In genomic region chr9:120963104-120963503, GRCm38 (mm10) we compare ENCODE assay signal across 11 mouse cellular contexts. TPM values are rescaled to one million over a fixed set of nuclear protein-coding genes. Genes with fewer than 3 reads are reported as not detected.
A peak's percentile ranks its signal among the peaks of the same experiment; 100 is the strongest.
DNase-seq lines count a peak whose midpoint lies in the region; ATAC-seq and TF ChIP-seq lines count a peak whose summit lies in the region.
"Had no signal": no experiment of that assay in that cellular context is flagged by ENCODE, and none has a peak within 500 bp of the region (broad histone marks: within the 10 kb centered on the region; RNA-seq: fewer than 3 reads in every experiment).

No protein-coding gene starts in this region.

- no peak overlapping the region for H3K4me2 ChIP-seq in hindbrain, embryonic 12.5 days (replicated peaks)
- H3K4me2 ChIP-seq in midbrain, embryonic 12.5 days (replicated peaks) = no peak overlapping the region
- no peak overlapping the region for H3K4me2 ChIP-seq in midbrain, embryonic 14.5 days (ENCODE audit: low read length)
- no peak overlapping the region for H3K4me2 ChIP-seq in kidney, embryonic 14.5 days (replicated peaks; ENCODE audit: low read depth, low read length)
- no peak overlapping the region for H3K4me2 ChIP-seq in stomach, postnatal 0 days (replicated peaks; ENCODE audit: low read depth)
- H3K4me2 ChIP-seq: neural tube, embryonic 15.5 days had no signal

- H3K4me3 ChIP-seq in hindbrain, embryonic 10.5 days = no peak overlapping the region
- no peak overlapping the region for H3K4me3 ChIP-seq in hindbrain, embryonic 12.5 days
- no peak overlapping the region for H3K4me3 ChIP-seq in midbrain, embryonic 12.5 days
- H3K4me3 ChIP-seq in midbrain, embryonic 14.5 days (replicated peaks; ENCODE audit: low read depth, low read length) = no peak overlapping the region
- H3K4me3 ChIP-seq in kidney, embryonic 14.5 days (ENCODE audit: low read length) = no peak overlapping the region
- H3K4me3 ChIP-seq in stomach, postnatal 0 days (ENCODE audit: low read depth, low read length) = no peak overlapping the region
- H3K4me3 ChIP-seq: neural tube, embryonic 15.5 days had no signal

- no peaks in the 10 kb centered on the region for H3K9me3 ChIP-seq in hindbrain, embryonic 10.5 days
- no peaks in the 10 kb centered on the region for H3K9me3 ChIP-seq in hindbrain, embryonic 12.5 days (replicated peaks)
- H3K9me3 ChIP-seq in midbrain, embryonic 12.5 days = no peaks in the 10 kb centered on the region
- H3K9me3 ChIP-seq in midbrain, embryonic 14.5 days (ENCODE audit: control insufficient read depth, low read length) = no peaks in the 10 kb centered on the region
- H3K9me3 ChIP-seq in kidney, embryonic 14.5 days (ENCODE audit: control insufficient read depth, low read length) = no peaks in the 10 kb centered on the region
- no peaks in the 10 kb centered on the region for H3K9me3 ChIP-seq in stomach, postnatal 0 days (ENCODE audit: control insufficient read depth, low read length)
- H3K9me3 ChIP-seq: neural tube, embryonic 15.5 days had no signal

- DNase-seq in hindbrain, embryonic 10.5 days (ENCODE audit: low spot score) = no peak
- no peak for DNase-seq in midbrain, embryonic 14.5 days
- DNase-seq in stomach, postnatal 0 days (ENCODE audit: low spot score) = peak; percentile 39
- no peak for DNase-seq in embryo, embryonic 9.5 days (ENCODE audit: extremely low spot score)
- DNase-seq: heart, postnatal 4 days; right cerebral cortex, postnatal 4 days had no signal

- H3K27ac ChIP-seq in hindbrain, embryonic 10.5 days = peak overlapping the region; percentile 35; the same call in 1 of the 2 replicates
- H3K27ac ChIP-seq in hindbrain, embryonic 12.5 days = no peak overlapping the region
- H3K27ac ChIP-seq in midbrain, embryonic 12.5 days (replicated peaks) = peak overlapping the region; percentile 5; the same call in 1 of the 2 replicates
- H3K27ac ChIP-seq in midbrain, embryonic 14.5 days (replicated peaks; ENCODE audit: low read depth, low read length) = no peak overlapping the region
- no peak overlapping the region for H3K27ac ChIP-seq in kidney, embryonic 14.5 days (ENCODE audit: low read depth, low read length)
- H3K27ac ChIP-seq in stomach, postnatal 0 days (replicated peaks) = 0 out of 2 replicates have a peak overlapping the region, but pooled peaks have one; percentile 9
- H3K27ac ChIP-seq: macrophage; neural tube, embryonic 15.5 days had no signal

- H3K36me3 ChIP-seq in hindbrain, embryonic 10.5 days = peaks cover 98% of the 10 kb centered on the region
- H3K36me3 ChIP-seq in hindbrain, embryonic 12.5 days = peaks cover 96% of the 10 kb centered on the region
- peaks cover 99% of the 10 kb centered on the region for H3K36me3 ChIP-seq in midbrain, embryonic 12.5 days
- peaks cover 90% of the 10 kb centered on the region for H3K36me3 ChIP-seq in midbrain, embryonic 14.5 days (ENCODE audit: control insufficient read depth, insufficient read depth, low read length)
- H3K36me3 ChIP-seq in kidney, embryonic 14.5 days (ENCODE audit: control insufficient read depth, insufficient read depth, low read length) = peaks cover 97% of the 10 kb centered on the region
- H3K36me3 ChIP-seq in stomach, postnatal 0 days (ENCODE audit: control insufficient read depth, insufficient read depth, low read length) = peaks cover 35% of the 10 kb centered on the region

- no peak for TF ChIP-seq CTCF in stomach, postnatal 0 days (IDR thresholded peaks at IDR 0.05; ENCODE audit: low read depth)

- peaks cover 6% of the 10 kb centered on the region for H3K4me1 ChIP-seq in hindbrain, embryonic 10.5 days (replicated peaks)
- peaks cover 3% of the 10 kb centered on the region; the same call in 1 of the 2 replicates for H3K4me1 ChIP-seq in hindbrain, embryonic 12.5 days
- peaks cover 3% of the 10 kb centered on the region for H3K4me1 ChIP-seq in midbrain, embryonic 12.5 days
- H3K4me1 ChIP-seq in midbrain, embryonic 14.5 days (ENCODE audit: control insufficient read depth, insufficient read depth, low read length) = no peaks in the 10 kb centered on the region
- H3K4me1 ChIP-seq in kidney, embryonic 14.5 days (ENCODE audit: control insufficient read depth, insufficient read depth, low read length) = peaks cover 15% of the 10 kb centered on the region
- peaks cover 4% of the 10 kb centered on the region; the same call in 1 of the 2 replicates for H3K4me1 ChIP-seq in stomach, postnatal 0 days (replicated peaks; ENCODE audit: control insufficient read depth, insufficient read depth)

- no peak for ATAC-seq in hindbrain, embryonic 12.5 days (ENCODE audit: low FRiP score)
- ATAC-seq in midbrain, embryonic 12.5 days (ENCODE audit: low FRiP score, low read depth) = no peak
- no peak for ATAC-seq in midbrain, embryonic 14.5 days (ENCODE audit: low FRiP score, low TSS enrichment)
- ATAC-seq in kidney, embryonic 14.5 days (ENCODE audit: low FRiP score, low TSS enrichment) = peak; percentile 25; the same call in 1 of the 2 replicates
- ATAC-seq in stomach, postnatal 0 days (ENCODE audit: low FRiP score, low TSS enrichment) = peak; percentile 46; the same call in 1 of the 2 replicates

- no peaks in the 10 kb centered on the region for H3K27me3 ChIP-seq in hindbrain, embryonic 10.5 days (ENCODE audit: insufficient read depth, poor library complexity, severe bottlenecking)
- no peaks in the 10 kb centered on the region for H3K27me3 ChIP-seq in hindbrain, embryonic 12.5 days
- H3K27me3 ChIP-seq in midbrain, embryonic 12.5 days = no peaks in the 10 kb centered on the region
- H3K27me3 ChIP-seq in midbrain, embryonic 14.5 days (ENCODE audit: control insufficient read depth, insufficient read depth, low read length) = no peaks in the 10 kb centered on the region
- no peaks in the 10 kb centered on the region for H3K27me3 ChIP-seq in kidney, embryonic 14.5 days (ENCODE audit: control insufficient read depth, insufficient read depth, low read length)
- H3K27me3 ChIP-seq in stomach, postnatal 0 days (ENCODE audit: control insufficient read depth, insufficient read depth, low read length) = no peaks in the 10 kb centered on the region
- H3K27me3 ChIP-seq: neural tube, embryonic 15.5 days had no signal

- 90% methylated on average over 4 of the region's 4 CpGs for WGBS in hindbrain, embryonic 10.5 days
- WGBS in hindbrain, embryonic 12.5 days = 98% methylated on average over 4 of the region's 4 CpGs
- 97% methylated on average over 4 of the region's 4 CpGs for WGBS in midbrain, embryonic 12.5 days
- 88% methylated on average over 4 of the region's 4 CpGs for WGBS in midbrain, embryonic 14.5 days
- 79% methylated on average over 4 of the region's 4 CpGs for WGBS in kidney, embryonic 14.5 days
- WGBS in stomach, postnatal 0 days = 75% methylated on average over 4 of the region's 4 CpGs

- H3K9ac ChIP-seq in hindbrain, embryonic 12.5 days = no peak overlapping the region
- no peak overlapping the region for H3K9ac ChIP-seq in midbrain, embryonic 12.5 days (replicated peaks)
- H3K9ac ChIP-seq in midbrain, embryonic 14.5 days (replicated peaks; ENCODE audit: low read length) = no peak overlapping the region
- H3K9ac ChIP-seq in kidney, embryonic 14.5 days (ENCODE audit: low read depth, low read length) = no peak overlapping the region
- H3K9ac ChIP-seq in stomach, postnatal 0 days (ENCODE audit: low read length) = no peak overlapping the region
- H3K9ac ChIP-seq: neural tube, embryonic 15.5 days had no signal

- no peak for TF ChIP-seq EP300 in stomach, postnatal 0 days (optimal IDR thresholded peaks at IDR 0.05)

RNA-seq across cellular contexts. Expression of gene Ctnnb1, which starts 34.1 kb away (rescaled TPM):
- polyA plus RNA-seq in hindbrain, embryonic 10.5 days (2016; fragmentation: Nextera tagmentation; extraction: Ambion mirVana) = 496 and 622 TPM in 2 replicates
- 672 and 677 TPM in 2 replicates for polyA plus RNA-seq in hindbrain, embryonic 12.5 days (2016; fragmentation: Nextera tagmentation; extraction: Ambion mirVana)
- polyA plus RNA-seq in midbrain, embryonic 12.5 days (2016; fragmentation: Nextera tagmentation; extraction: Ambion mirVana) = 847 and 873 TPM in 2 replicates
- polyA plus RNA-seq in midbrain, embryonic 14.5 days (2014; fragmentation: Nextera tagmentation; extraction: Ambion mirVana) = 484 and 702 TPM in 2 replicates
- 479 and 740 TPM in 2 replicates for polyA plus RNA-seq in kidney, embryonic 14.5 days (2014; fragmentation: Nextera tagmentation; extraction: Ambion mirVana)
- 220 and 244 TPM in 2 replicates for polyA plus RNA-seq in stomach, postnatal 0 days (2015; fragmentation: Nextera tagmentation; extraction: Ambion mirVana)

Comparison
In these comparisons a context has a peak if more than half of its experiments do, and no peak if none do; other contexts are left out.
1. H3K27ac ChIP-seq: peak in hindbrain, embryonic 10.5 days (single experiment), midbrain, embryonic 12.5 days (single experiment) and stomach, postnatal 0 days (single experiment); none in hindbrain, embryonic 12.5 days (single experiment), midbrain, embryonic 14.5 days (single experiment) and kidney, embryonic 14.5 days (single experiment).
2. ATAC-seq: peak in kidney, embryonic 14.5 days (single experiment) and stomach, postnatal 0 days (single experiment); none in hindbrain, embryonic 12.5 days (single experiment), midbrain, embryonic 12.5 days (single experiment) and midbrain, embryonic 14.5 days (single experiment).